Mouse (Mus musculus): Measurements from ENCODE around the gene Creb1. TPM values are rescaled to one million over a fixed set of nuclear protein-coding genes. Genes with fewer than 3 reads are reported as not detected.
A peak's percentile ranks its signal among the peaks of the same experiment; 100 is the strongest.
"Not testable (repeated sequence)": the region's sequence is repeated elsewhere in the genome, so short reads cannot be mapped to it uniquely, and the experiment has no call there.

Creb1 gene
- total and polyA plus RNA-seq, 3 experiments: 19.0 to 179 (median 81.0) TPM

- no peak for ATAC-seq (ENCODE audit: extremely low read depth, insufficient number of reproducible peaks, low FRiP score, poor library complexity, severe bottlenecking)
- Histone ChIP-seq H3K4me3 (ENCODE audit: low read depth, low read length) (no peak overlapping the region), H3K9me3 (replicated peaks) (no peaks in the 10 kb centered on the region), H3K36me3 (replicated peaks) (no peaks in the 10 kb centered on the region), H3K27me3 (ENCODE audit: insufficient read depth, low read length) (peaks cover 24% of the 10 kb centered on the region), H3K4me1 (ENCODE audit: insufficient read depth, low read depth, low read length) (peaks cover 4% of the 10 kb centered on the region; the same call in 1 of the 2 replicates)
- TF ChIP-seq GATA2 (IDR thresholded peaks at IDR 0.05; ENCODE audit: borderline replicate concordance, low read depth, low read length) (no peak), CTCF (IDR thresholded peaks at IDR 0.05; ENCODE audit: low read depth, low read length) (no peak), POLR2AphosphoS5 (IDR thresholded peaks at IDR 0.05; ENCODE audit: insufficient replicate concordance, low read depth, low read length) (no peak), TAL1 (conservative IDR thresholded peaks at IDR 0.05; ENCODE audit: low read depth, low read length) (no peak), GATA1 (IDR thresholded peaks at IDR 0.05; ENCODE audit: borderline replicate concordance, low read length) (no peak)
- no peak for DNase-seq (ENCODE audit: low spot score)
Measured at GRCm38 (mm10) chr1:64631526-64631925, 99.1 kb downstream of the Creb1 start.

- Histone ChIP-seq H3K36me3 (replicated peaks) (no peaks in the 10 kb centered on the region), H3K27me3 (ENCODE audit: insufficient read depth, low read length) (peaks cover 30% of the 10 kb centered on the region), H3K4me3 (ENCODE audit: low read depth, low read length) (no peak overlapping the region), H3K4me1 (ENCODE audit: insufficient read depth, low read depth, low read length) (no peaks in the 10 kb centered on the region), H3K9me3 (replicated peaks) (no peaks in the 10 kb centered on the region)
- TF ChIP-seq POLR2AphosphoS5 (IDR thresholded peaks at IDR 0.05; ENCODE audit: insufficient replicate concordance, low read depth, low read length): no peak
- DNase-seq (ENCODE audit: low spot score) (no peak), ATAC-seq (ENCODE audit: extremely low read depth, insufficient number of reproducible peaks, low FRiP score, poor library complexity, severe bottlenecking) (no peak)
Measured at GRCm38 (mm10) chr1:64633237-64633636, 100.8 kb downstream of the Creb1 start.

- no peak for DNase-seq (ENCODE audit: low spot score)
Measured at GRCm38 (mm10) chr1:64635624-64636023, 103.2 kb downstream of the Creb1 start.

GRCm38 (mm10) chr1:64639279-64639678, 106.8 kb downstream of the Creb1 start:
- H3K4me1 ChIP-seq (ENCODE audit: insufficient read depth, low read depth, low read length): peaks cover 9% of the 10 kb centered on the region
- H3K36me3 ChIP-seq (replicated peaks): no peaks in the 10 kb centered on the region
- TF ChIP-seq POLR2AphosphoS5 (IDR thresholded peaks at IDR 0.05; ENCODE audit: insufficient replicate concordance, low read depth, low read length) (no peak), CTCF (IDR thresholded peaks at IDR 0.05; ENCODE audit: low read depth, low read length) (no peak), TAL1 (conservative IDR thresholded peaks at IDR 0.05; ENCODE audit: low read depth, low read length) (0 out of 2 replicates have a peak, but pooled peaks have one; percentile 6)
- no peak for DNase-seq (ENCODE audit: low spot score)
- peak; percentile 28 for ATAC-seq (ENCODE audit: extremely low read depth, insufficient number of reproducible peaks, low FRiP score, poor library complexity, severe bottlenecking)
- no peaks in the 10 kb centered on the region for H3K9me3 ChIP-seq (replicated peaks)
- peaks cover 29% of the 10 kb centered on the region for H3K27me3 ChIP-seq (ENCODE audit: insufficient read depth, low read length)
- no peak overlapping the region for H3K4me3 ChIP-seq (ENCODE audit: low read depth, low read length)

More at GRCm38 (mm10) chr1:64635624-64636023, 103.2 kb downstream of the Creb1 start:
- TF ChIP-seq GATA1 (IDR thresholded peaks at IDR 0.05; ENCODE audit: borderline replicate concordance, low read length): no peak
- TF ChIP-seq GATA2 (IDR thresholded peaks at IDR 0.05; ENCODE audit: borderline replicate concordance, low read depth, low read length): no peak
- TF ChIP-seq TAL1 (conservative IDR thresholded peaks at IDR 0.05; ENCODE audit: low read depth, low read length): no peak
- TF ChIP-seq POLR2AphosphoS5 (IDR thresholded peaks at IDR 0.05; ENCODE audit: insufficient replicate concordance, low read depth, low read length): no peak
- no peak for TF ChIP-seq CTCF (IDR thresholded peaks at IDR 0.05; ENCODE audit: low read depth, low read length)
- H3K4me1 ChIP-seq (ENCODE audit: insufficient read depth, low read depth, low read length): peaks cover 6% of the 10 kb centered on the region
- H3K9me3 ChIP-seq (replicated peaks): no peaks in the 10 kb centered on the region
- no peak for ATAC-seq (ENCODE audit: extremely low read depth, insufficient number of reproducible peaks, low FRiP score, poor library complexity, severe bottlenecking)
- H3K27me3 ChIP-seq (ENCODE audit: insufficient read depth, low read length): peaks cover 41% of the 10 kb centered on the region
- no peaks in the 10 kb centered on the region for H3K36me3 ChIP-seq (replicated peaks)
- no peak overlapping the region for H3K4me3 ChIP-seq (ENCODE audit: low read depth, low read length)

- no peak for ATAC-seq (ENCODE audit: extremely low read depth, insufficient number of reproducible peaks, low FRiP score, poor library complexity, severe bottlenecking)
- Histone ChIP-seq H3K27me3 (ENCODE audit: insufficient read depth, low read length) (peaks cover 28% of the 10 kb centered on the region), H3K4me1 (ENCODE audit: insufficient read depth, low read depth, low read length) (peaks cover 9% of the 10 kb centered on the region), H3K36me3 (replicated peaks) (no peaks in the 10 kb centered on the region), H3K4me3 (ENCODE audit: low read depth, low read length) (no peak overlapping the region), H3K9me3 (replicated peaks) (no peaks in the 10 kb centered on the region)
- TF ChIP-seq GATA2 (IDR thresholded peaks at IDR 0.05; ENCODE audit: borderline replicate concordance, low read depth, low read length): no peak
- TF ChIP-seq TAL1 (conservative IDR thresholded peaks at IDR 0.05; ENCODE audit: low read depth, low read length): no peak
- TF ChIP-seq CTCF (IDR thresholded peaks at IDR 0.05; ENCODE audit: low read depth, low read length): no peak
- no peak for TF ChIP-seq POLR2AphosphoS5 (IDR thresholded peaks at IDR 0.05; ENCODE audit: insufficient replicate concordance, low read depth, low read length)
- TF ChIP-seq GATA1 (IDR thresholded peaks at IDR 0.05; ENCODE audit: borderline replicate concordance, low read length): no peak
- DNase-seq (ENCODE audit: low spot score): no peak
Measured at GRCm38 (mm10) chr1:64641069-64641468, 108.6 kb downstream of the Creb1 start.

- not testable (repeated sequence) for H3K36me3 ChIP-seq (replicated peaks); ATAC-seq (ENCODE audit: extremely low read depth, insufficient number of reproducible peaks, low FRiP score, poor library complexity, severe bottlenecking); H3K4me3 ChIP-seq (ENCODE audit: low read depth, low read length); H3K9me3 ChIP-seq (replicated peaks); DNase-seq (ENCODE audit: low spot score); H3K4me1 ChIP-seq (ENCODE audit: insufficient read depth, low read depth, low read length)
- H3K27me3 ChIP-seq (ENCODE audit: insufficient read depth, low read length): peaks cover 28% of the 10 kb centered on the region
Measured at GRCm38 (mm10) chr1:64642541-64642940, 110.1 kb downstream of the Creb1 start.

- DNase-seq (ENCODE audit: low spot score) (no peak), ATAC-seq (ENCODE audit: extremely low read depth, insufficient number of reproducible peaks, low FRiP score, poor library complexity, severe bottlenecking) (no peak)
- Histone ChIP-seq H3K36me3 (replicated peaks) (no peaks in the 10 kb centered on the region), H3K9me3 (replicated peaks) (no peaks in the 10 kb centered on the region), H3K4me3 (ENCODE audit: low read depth, low read length) (no peak overlapping the region), H3K27me3 (ENCODE audit: insufficient read depth, low read length) (peaks cover 20% of the 10 kb centered on the region), H3K4me1 (ENCODE audit: insufficient read depth, low read depth, low read length) (peaks cover 3% of the 10 kb centered on the region)
- TF ChIP-seq GATA2 (IDR thresholded peaks at IDR 0.05; ENCODE audit: borderline replicate concordance, low read depth, low read length) (no peak), TAL1 (conservative IDR thresholded peaks at IDR 0.05; ENCODE audit: low read depth, low read length) (no peak), POLR2AphosphoS5 (IDR thresholded peaks at IDR 0.05; ENCODE audit: insufficient replicate concordance, low read depth, low read length) (no peak), CTCF (IDR thresholded peaks at IDR 0.05; ENCODE audit: low read depth, low read length) (no peak), GATA1 (IDR thresholded peaks at IDR 0.05; ENCODE audit: borderline replicate concordance, low read length) (no peak)
Measured at GRCm38 (mm10) chr1:64644513-64644912, 112.1 kb downstream of the Creb1 start.
